Mouse (Mus musculus) forebrain, embryonic 13.5 days (tissue): ENCODE measurements at regions not wholly inside any gene's neighbourhood (a gene's known extent, or its start where the extent isn't known, plus 50 kb on each side); places are given as distances from the start of the nearest gene placed in this dataset.

Experiments
- ATAC-seq: fragments of 200-750 bp; cut with Nextera tagmentation; 2 replicates; pipeline ENCODE4 v1.8.0; 2017
- H3K27ac ChIP-seq: fragments of 300-500 bp; sonication (generic); 2 replicates; pipeline ENCODE4 v1.5.1; 2015; ENCODE audit warnings: inconsistent platforms, mild to moderate bottlenecking, moderate library complexity
- H3K27me3 ChIP-seq: fragments of 300-500 bp; sonication (generic); 2 replicates; pipeline ENCODE4 v1.6.1; 2015; ENCODE audit warnings: mild to moderate bottlenecking, inconsistent platforms
- H3K36me3 ChIP-seq: fragments of 300-500 bp; sonication (generic); 2 replicates; pipeline ENCODE4 v1.6.1; 2015; ENCODE audit warnings: mild to moderate bottlenecking, inconsistent platforms; ENCODE audit not compliant: poor library complexity, severe bottlenecking
- H3K4me1 ChIP-seq: fragments of 300-500 bp; sonication (generic); 2 replicates; pipeline ENCODE4 v1.6.1; 2015; ENCODE audit warnings: inconsistent platforms
- H3K4me2 ChIP-seq: fragments of 300-500 bp; sonication (generic); 2 replicates; pipeline ENCODE4 v1.6.1; 2015; ENCODE audit warnings: inconsistent platforms, mild to moderate bottlenecking, moderate library complexity
- H3K4me3 ChIP-seq: fragments of 300-500 bp; sonication (generic); 2 replicates; pipeline ENCODE4 v1.5.1; 2015; ENCODE audit warnings: mild to moderate bottlenecking, inconsistent platforms
- H3K9ac ChIP-seq: fragments of 300-500 bp; sonication (generic); 2 replicates; pipeline ENCODE4 v1.6.1; 2015; ENCODE audit warnings: mild to moderate bottlenecking, inconsistent platforms
- H3K9me3 ChIP-seq: fragments of 300-500 bp; sonication (generic); replicated peaks from 2 replicates; pipeline ENCODE4 v1.6.1; 2016; ENCODE audit warnings: inconsistent platforms
- WGBS: fragments of 180-500 bp; shearing (Covaris S2); methylation state at CpG from one replicate; pipeline ENCODE4 v1.1.7; 2015; 5-methylcytosine and 5-hydroxymethylcytosine counted together

GRCm38 (mm10) chr14:91463910-91464309, 2426.6 kb downstream of the Pcdh9 start:
- ATAC-seq: peak; percentile 82
- no peak overlapping the region for H3K9ac ChIP-seq
- H3K36me3 ChIP-seq: no peaks in the 10 kb centered on the region
- no peak overlapping the region for H3K27ac ChIP-seq
- H3K4me3 ChIP-seq: no peak overlapping the region
- whole genome bisulfite sequencing: 66% methylated on average over 3 of the region's 3 CpGs
- no peaks in the 10 kb centered on the region for H3K4me1 ChIP-seq
- H3K9me3 ChIP-seq: no peaks in the 10 kb centered on the region
- H3K27me3 ChIP-seq: no peaks in the 10 kb centered on the region
- H3K4me2 ChIP-seq: no peak overlapping the region

- Histone ChIP-seq H3K4me1 (no peaks in the 10 kb centered on the region), H3K9ac (no peak overlapping the region), H3K4me3 (no peak overlapping the region), H3K27me3 (no peaks in the 10 kb centered on the region), H3K27ac (no peak overlapping the region), H3K36me3 (no peaks in the 10 kb centered on the region), H3K9me3 (no peaks in the 10 kb centered on the region), H3K4me2 (no peak overlapping the region)
- WGBS: 71% methylated on average over 2 of the region's 2 CpGs
- ATAC-seq: peak; percentile 53; the same call in 1 of the 2 replicates
Observed at GRCm38 (mm10) chr14:91462671-91463070, 2427.8 kb downstream of the Pcdh9 start.

GRCm38 (mm10) chr14:91458756-91459155, 2431.7 kb downstream of the Pcdh9 start:
- 87% methylated on average over 4 of the region's 4 CpGs for WGBS
- Histone ChIP-seq H3K27me3 (no peaks in the 10 kb centered on the region), H3K4me2 (no peak overlapping the region), H3K9ac (no peak overlapping the region), H3K4me1 (no peaks in the 10 kb centered on the region), H3K9me3 (no peaks in the 10 kb centered on the region), H3K36me3 (no peaks in the 10 kb centered on the region), H3K4me3 (no peak overlapping the region), H3K27ac (no peak overlapping the region)
- ATAC-seq: no peak
